Mouse (Mus musculus) liver, embryonic 12.5 days (tissue): ENCODE results near the gene Ghdc. TPM values are rescaled to one million over a fixed set of nuclear protein-coding genes. Genes with fewer than 3 reads are reported as not detected.

Experiments
- ATAC-seq: fragments of 200-750 bp; cut with Nextera tagmentation; 2 replicates; pipeline ENCODE4 v1.8.0; 2017; ENCODE audit warnings: moderate number of reproducible peaks, mild to moderate bottlenecking, moderate library complexity
- H3K27ac ChIP-seq: fragments of 300-500 bp; sonication (generic); 2 replicates; pipeline ENCODE4 v1.5.1; 2016; ENCODE audit warnings: mild to moderate bottlenecking
- H3K27me3 ChIP-seq: fragments of 300-500 bp; sonication (generic); replicated peaks from 2 replicates; pipeline ENCODE4 v1.6.1; 2016; ENCODE audit warnings: mild to moderate bottlenecking, moderate library complexity
- H3K36me3 ChIP-seq: fragments of 300-500 bp; sonication (generic); 2 replicates; pipeline ENCODE4 v1.6.1; 2016; ENCODE audit warnings: mild to moderate bottlenecking, moderate library complexity
- H3K4me1 ChIP-seq: fragments of 300-500 bp; sonication (generic); 2 replicates; pipeline ENCODE4 v1.6.1; 2016
- H3K4me2 ChIP-seq: fragments of 300-500 bp; sonication (generic); 2 replicates; pipeline ENCODE4 v1.6.1; 2016; ENCODE audit warnings: mild to moderate bottlenecking, moderate library complexity
- H3K4me3 ChIP-seq: fragments of 300-500 bp; sonication (generic); 2 replicates; pipeline ENCODE4 v1.5.1; 2016; ENCODE audit warnings: mild to moderate bottlenecking, moderate library complexity
- H3K9ac ChIP-seq: fragments of 300-500 bp; sonication (generic); 2 replicates; pipeline ENCODE4 v1.6.1; 2016; ENCODE audit warnings: mild to moderate bottlenecking, moderate library complexity
- H3K9me3 ChIP-seq: fragments of 300-500 bp; sonication (generic); replicated peaks from 2 replicates; pipeline ENCODE4 v1.6.1; 2016; ENCODE audit warnings: mild to moderate bottlenecking, moderate library complexity
- WGBS: fragments of 180-500 bp; shearing (Covaris S2); methylation state at CpG from one replicate; pipeline ENCODE4 v1.1.7; 2016; ENCODE audit not compliant: insufficient replicate concordance; 5-methylcytosine and 5-hydroxymethylcytosine counted together
- polyA plus RNA-seq: library from polyadenylated mRNA; unstranded; fragments of >200 nt; fragmentation: Nextera tagmentation; extraction: Ambion mirVana; gene quantifications from 2 replicates; pipeline ENCODE4 v1.2.1, GENCODE M21; 2016

The Ghdc gene
- polyA plus RNA-seq, 1 experiment from 2014 or later: 2.4 TPM

DNA sequence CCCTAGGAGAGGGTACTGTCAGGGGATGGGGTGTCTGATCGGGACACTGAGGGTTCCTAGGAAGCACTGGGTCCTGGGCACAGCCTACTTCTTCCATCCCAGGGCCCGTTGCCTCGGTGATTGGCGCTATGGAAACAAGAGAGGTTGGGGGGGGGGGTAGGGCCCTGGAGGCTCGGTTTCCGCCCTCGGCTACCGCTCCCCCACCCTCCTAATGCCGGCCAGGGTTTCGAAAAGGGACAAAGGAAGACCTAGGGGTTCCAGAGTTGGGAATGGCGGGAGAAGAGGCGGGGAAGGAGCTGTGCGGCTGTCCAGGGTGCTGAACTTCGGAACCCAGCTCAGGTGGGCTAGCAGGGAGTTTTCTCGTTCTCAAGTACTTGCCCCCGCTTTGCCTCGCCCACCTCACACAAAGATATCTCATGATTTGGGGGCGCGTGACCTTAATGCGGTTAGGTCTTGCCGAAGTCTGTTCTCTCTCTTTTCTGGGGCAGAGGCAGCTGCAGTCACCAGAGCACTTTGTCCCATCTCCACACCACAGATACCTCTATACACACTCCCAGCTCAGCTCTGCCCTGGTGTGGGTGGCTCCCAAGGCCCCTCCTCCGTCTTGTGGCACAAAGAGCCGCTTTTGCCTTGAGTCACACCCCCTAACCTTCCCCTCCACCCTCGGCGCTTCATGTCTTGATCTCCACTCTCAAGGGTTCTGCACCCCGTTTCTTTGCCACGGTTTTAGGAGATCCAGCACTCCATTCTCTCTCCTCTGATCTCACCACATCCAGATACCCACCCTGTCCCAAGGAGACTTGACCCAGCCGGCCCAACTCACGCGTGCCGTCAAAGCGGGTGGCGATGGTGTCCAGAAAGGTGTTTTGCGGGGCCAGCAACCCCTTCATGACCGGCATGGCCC, 11.8 kb downstream of the Ghdc start:
- ATAC-seq: no peak
- Histone ChIP-seq H3K4me1 (peaks cover 29% of the 10 kb centered on the region), H3K27ac (no peak overlapping the region), H3K9ac (no peak overlapping the region), H3K4me2 (peak overlapping the region; percentile 78), H3K27me3 (peaks cover 91% of the 10 kb centered on the region), H3K4me3 (peak overlapping the region; percentile 47), H3K36me3 (no peaks in the 10 kb centered on the region), H3K9me3 (no peaks in the 10 kb centered on the region)
- WGBS: 5% methylated on average over 35 of the region's 35 CpGs

DNA sequence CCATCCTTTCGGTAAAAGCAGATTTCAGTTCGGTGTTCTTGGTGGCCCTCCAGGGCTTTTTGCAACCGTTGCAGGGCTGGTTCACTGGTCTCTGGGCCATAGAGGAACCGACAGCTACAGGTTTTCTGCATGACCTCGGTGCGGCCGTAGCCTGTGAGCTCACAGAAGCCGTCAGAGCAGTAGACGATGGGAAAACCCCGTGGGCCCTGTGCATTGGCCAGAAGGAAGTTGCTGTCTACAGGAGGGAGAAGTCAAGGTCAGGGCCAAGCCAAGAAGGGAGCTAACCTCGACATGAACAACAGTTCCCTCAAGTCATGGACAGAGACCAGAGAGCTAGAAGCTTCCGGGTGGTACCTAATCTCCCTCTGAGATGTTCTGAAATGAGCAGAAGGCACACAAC, 13.2 kb downstream of the Ghdc start:
- no peak overlapping the region for H3K4me3 ChIP-seq
- no peak overlapping the region for H3K4me2 ChIP-seq
- H3K9ac ChIP-seq: no peak overlapping the region
- ATAC-seq: no peak
- peaks cover 29% of the 10 kb centered on the region for H3K4me1 ChIP-seq
- no peak overlapping the region for H3K27ac ChIP-seq
- WGBS: 59% methylated on average over 12 of the region's 12 CpGs
- H3K36me3 ChIP-seq: no peaks in the 10 kb centered on the region
- no peaks in the 10 kb centered on the region for H3K9me3 ChIP-seq
- peaks cover 95% of the 10 kb centered on the region for H3K27me3 ChIP-seq

DNA sequence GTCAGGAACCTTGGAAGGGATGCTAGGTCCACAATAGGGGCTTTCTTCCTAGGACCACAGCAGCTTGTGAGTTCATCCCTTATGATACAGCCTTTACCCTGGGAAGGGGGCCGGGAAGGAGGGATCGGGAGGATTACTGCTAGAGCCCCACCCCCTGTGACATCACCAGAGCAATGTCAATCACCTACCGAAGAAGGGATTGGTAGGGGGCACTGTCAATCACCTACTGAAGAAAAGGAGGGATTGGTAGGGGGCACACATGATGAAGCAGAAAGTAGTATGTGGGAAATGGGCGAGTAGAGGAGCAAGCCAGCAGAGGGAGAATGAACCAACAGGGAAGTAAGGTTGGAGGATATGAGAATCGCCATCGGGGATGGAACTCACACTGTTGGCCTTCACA, 14.3 kb downstream of the Ghdc start:
- H3K27me3 ChIP-seq: peaks cover 97% of the 10 kb centered on the region

DNA sequence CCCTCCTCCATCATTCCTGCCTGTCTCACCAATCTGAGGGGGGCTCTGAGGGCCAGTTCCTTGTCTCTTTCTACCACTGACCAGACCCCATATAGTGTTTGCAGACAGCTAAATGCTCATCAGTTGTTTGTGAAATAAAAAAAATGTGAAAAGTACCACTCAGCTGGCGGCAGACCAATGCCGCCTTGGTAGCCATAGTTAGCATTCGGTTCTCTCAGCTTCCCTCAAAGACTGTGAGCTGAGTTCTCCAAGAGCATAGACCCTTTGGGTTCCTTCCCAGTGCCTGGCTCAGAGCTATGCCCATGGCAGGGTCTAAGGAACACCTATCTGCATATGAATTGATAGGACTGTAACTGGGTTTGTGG, 16.1 kb downstream of the Ghdc start:
- peaks cover 98% of the 10 kb centered on the region for H3K27me3 ChIP-seq

More for the DNA sequence above, 14.3 kb downstream of the Ghdc start:
- H3K9me3 ChIP-seq: no peaks in the 10 kb centered on the region
- no peaks in the 10 kb centered on the region for H3K36me3 ChIP-seq
- no peak overlapping the region for H3K4me2 ChIP-seq
- H3K9ac ChIP-seq: no peak overlapping the region
- 46% methylated on average over 6 of the region's 6 CpGs for WGBS
- H3K4me3 ChIP-seq: no peak overlapping the region
- peaks cover 22% of the 10 kb centered on the region for H3K4me1 ChIP-seq
- no peak for ATAC-seq
- no peak overlapping the region for H3K27ac ChIP-seq

DNA sequence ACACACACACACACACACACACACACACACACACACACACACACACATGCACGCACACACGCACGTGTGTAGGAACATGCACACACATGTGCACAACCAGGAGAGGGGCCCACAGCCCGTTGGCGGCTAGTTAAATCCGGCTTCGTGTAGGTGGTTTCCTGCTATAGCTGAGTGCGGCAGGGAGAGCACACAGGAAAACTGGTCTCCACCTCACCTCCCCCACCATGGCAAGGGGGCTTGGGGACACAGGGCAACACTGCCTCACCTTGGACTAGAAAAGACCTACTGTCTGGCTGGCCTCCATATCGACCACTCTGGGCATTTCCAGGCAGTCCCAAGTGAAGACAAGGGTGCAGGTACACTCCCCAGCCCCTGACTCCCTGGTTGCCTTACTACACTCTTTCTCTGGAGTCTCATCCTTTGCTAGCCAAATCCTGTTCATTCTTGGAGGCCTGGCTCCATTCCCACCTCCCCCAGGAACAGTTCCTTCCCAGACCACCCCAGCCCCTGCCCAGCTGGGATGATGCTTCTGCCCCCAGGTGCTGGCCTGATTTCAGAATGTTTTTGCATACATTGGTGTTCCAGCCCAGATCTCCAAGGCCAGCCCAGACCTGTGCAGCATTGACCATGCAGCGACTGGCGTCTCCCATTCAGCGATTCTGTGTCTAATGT, 16.6 kb downstream of the Ghdc start:
- no peaks in the 10 kb centered on the region for H3K36me3 ChIP-seq
- 72% methylated on average over 12 of the region's 12 CpGs for WGBS
- no peak overlapping the region for H3K4me3 ChIP-seq
- H3K9ac ChIP-seq: no peak overlapping the region
- no peaks in the 10 kb centered on the region for H3K9me3 ChIP-seq
- H3K27me3 ChIP-seq: peaks cover 98% of the 10 kb centered on the region
- H3K27ac ChIP-seq: no peak overlapping the region
- H3K4me1 ChIP-seq: peaks cover 11% of the 10 kb centered on the region
- ATAC-seq: no peak
- no peak overlapping the region for H3K4me2 ChIP-seq

More for the DNA sequence above, 16.1 kb downstream of the Ghdc start:
- no peak overlapping the region for H3K4me3 ChIP-seq
- no peak overlapping the region for H3K27ac ChIP-seq
- H3K9me3 ChIP-seq: no peaks in the 10 kb centered on the region
- WGBS: 64% methylated on average over 3 of the region's 3 CpGs
- ATAC-seq: no peak
- H3K36me3 ChIP-seq: no peaks in the 10 kb centered on the region
- peaks cover 13% of the 10 kb centered on the region for H3K4me1 ChIP-seq
- H3K9ac ChIP-seq: no peak overlapping the region
- H3K4me2 ChIP-seq: no peak overlapping the region

DNA sequence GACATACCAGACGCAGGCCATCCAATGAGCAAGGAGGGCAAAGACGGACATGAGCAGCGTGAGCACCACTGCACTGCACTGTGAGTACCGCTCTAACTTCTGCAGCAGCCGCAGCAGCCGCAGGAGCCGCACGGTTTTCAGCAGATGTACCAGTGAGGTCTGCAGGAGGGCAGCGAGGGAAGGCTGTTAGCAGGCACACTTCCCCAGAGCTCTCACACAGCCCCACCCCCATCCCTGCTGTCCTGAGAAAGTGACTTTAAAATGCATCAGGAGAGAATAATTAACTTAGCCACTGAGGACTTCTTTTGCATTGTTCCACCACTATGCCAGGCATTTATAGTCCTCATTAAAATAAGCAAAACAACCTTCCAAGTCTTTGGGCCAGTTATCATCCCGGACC, 18.5 kb downstream of the Ghdc start:
- Histone ChIP-seq H3K4me3 (no peak overlapping the region), H3K4me1 (peaks cover 12% of the 10 kb centered on the region; the same call in 1 of the 2 replicates), H3K27me3 (peaks cover 98% of the 10 kb centered on the region), H3K27ac (no peak overlapping the region), H3K4me2 (no peak overlapping the region), H3K9ac (no peak overlapping the region), H3K36me3 (no peaks in the 10 kb centered on the region), H3K9me3 (no peaks in the 10 kb centered on the region)
- WGBS: 38% methylated on average over 10 of the region's 10 CpGs
- ATAC-seq: no peak

DNA sequence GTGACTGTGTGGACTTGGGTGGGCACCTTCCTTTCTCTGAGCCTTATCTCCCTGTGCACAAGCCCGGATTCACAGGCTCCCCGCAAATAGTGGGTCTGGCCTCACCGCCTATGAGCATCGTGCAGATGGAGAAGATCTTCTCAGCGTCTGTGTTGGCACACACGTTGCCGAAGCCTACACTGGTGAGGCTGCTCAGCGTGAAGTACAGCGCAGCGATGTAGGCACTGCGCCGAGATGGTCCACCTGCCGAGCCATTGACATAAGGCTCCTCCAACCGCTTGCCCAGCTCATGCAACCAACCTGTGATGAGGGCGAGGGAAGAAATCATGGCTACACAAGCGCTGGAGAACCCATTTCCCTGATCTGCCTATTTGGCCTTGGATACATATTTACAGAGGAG, 20.6 kb downstream of the Ghdc start:
- no peak overlapping the region for H3K9ac ChIP-seq
- no peak for ATAC-seq
- H3K4me1 ChIP-seq: peaks cover 20% of the 10 kb centered on the region; the same call in 1 of the 2 replicates
- H3K27ac ChIP-seq: no peak overlapping the region
- no peak overlapping the region for H3K4me2 ChIP-seq
- no peaks in the 10 kb centered on the region for H3K36me3 ChIP-seq
- H3K27me3 ChIP-seq: peaks cover 94% of the 10 kb centered on the region
- 68% methylated on average over 16 of the region's 16 CpGs for WGBS
- H3K9me3 ChIP-seq: no peaks in the 10 kb centered on the region
- no peak overlapping the region for H3K4me3 ChIP-seq

DNA sequence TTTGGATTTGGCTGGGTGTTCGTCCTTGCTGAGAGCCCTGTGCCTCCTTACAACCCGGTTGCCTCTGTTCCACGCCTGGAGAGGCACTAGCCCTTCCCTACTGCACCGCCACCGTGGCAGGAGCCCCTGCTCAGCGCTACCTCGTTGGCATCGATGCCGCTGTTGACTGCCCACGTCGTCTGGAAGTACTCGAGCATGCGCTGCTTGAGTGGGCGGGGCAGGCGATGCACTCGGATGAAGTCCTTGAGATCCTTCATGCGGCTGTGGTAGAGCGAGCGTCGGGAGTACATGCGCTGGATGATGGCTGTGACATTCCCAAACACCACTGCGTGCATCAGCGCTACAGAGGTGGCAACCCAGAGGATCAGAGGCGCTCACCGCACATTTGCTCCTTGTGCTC, 21.3 kb downstream of the Ghdc start:
- WGBS: 28% methylated on average over 25 of the region's 25 CpGs
- Histone ChIP-seq H3K27ac (no peak overlapping the region), H3K4me3 (no peak overlapping the region), H3K9ac (no peak overlapping the region), H3K4me2 (no peak overlapping the region), H3K9me3 (no peaks in the 10 kb centered on the region), H3K36me3 (no peaks in the 10 kb centered on the region), H3K4me1 (peaks cover 20% of the 10 kb centered on the region; the same call in 1 of the 2 replicates), H3K27me3 (peaks cover 92% of the 10 kb centered on the region)
- no peak for ATAC-seq

DNA sequence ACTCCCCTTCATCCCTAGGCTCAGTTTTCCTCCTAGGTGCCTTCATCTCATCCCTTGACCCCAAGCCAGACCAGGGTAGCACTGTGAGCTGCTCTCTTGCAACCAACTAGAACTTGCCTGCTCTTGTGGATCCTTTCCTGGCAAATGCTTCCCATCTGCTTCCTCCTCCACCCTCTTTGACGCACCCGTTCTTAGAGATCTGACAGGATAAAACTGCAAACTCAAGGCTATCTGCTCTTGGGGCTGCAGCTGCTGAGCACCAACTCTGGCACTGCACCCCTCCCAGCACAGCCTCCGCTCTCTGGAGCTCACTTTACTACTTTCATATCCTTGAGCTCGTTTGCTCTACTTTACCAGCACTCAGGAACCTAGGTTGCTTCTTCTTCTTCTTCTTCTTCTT, 22.1 kb downstream of the Ghdc start:
- H3K9me3 ChIP-seq: no peaks in the 10 kb centered on the region
- no peak overlapping the region for H3K4me2 ChIP-seq
- H3K4me1 ChIP-seq: peaks cover 20% of the 10 kb centered on the region; the same call in 1 of the 2 replicates
- 38% methylated on average over 4 of the region's 4 CpGs for WGBS
- no peak overlapping the region for H3K9ac ChIP-seq
- no peak overlapping the region for H3K4me3 ChIP-seq
- peaks cover 88% of the 10 kb centered on the region for H3K27me3 ChIP-seq
- H3K27ac ChIP-seq: no peak overlapping the region
- no peak for ATAC-seq
- H3K36me3 ChIP-seq: no peaks in the 10 kb centered on the region

DNA sequence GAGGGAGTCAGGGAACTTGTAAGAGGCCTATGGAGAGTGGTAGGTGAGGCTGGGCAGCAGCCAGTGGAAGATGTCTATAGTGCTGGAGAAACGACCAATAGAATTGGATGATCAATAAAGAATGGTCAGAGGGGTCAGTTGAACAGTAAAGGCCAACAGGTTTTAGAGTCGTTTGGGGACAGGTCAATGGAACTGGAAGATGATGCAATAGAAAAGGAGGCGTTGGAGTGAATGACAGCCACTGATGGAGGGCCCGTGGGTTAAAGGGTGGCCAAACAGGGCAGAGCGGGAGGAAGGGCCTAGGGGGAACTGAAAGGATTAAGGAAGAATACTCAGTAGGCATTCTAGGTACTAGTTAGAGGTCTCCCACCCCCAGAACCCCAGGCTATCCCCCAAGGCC, 23.6 kb downstream of the Ghdc start:
- H3K27me3 ChIP-seq: peaks cover 74% of the 10 kb centered on the region
- peak; percentile 30; the same call in 1 of the 2 replicates for ATAC-seq

DNA sequence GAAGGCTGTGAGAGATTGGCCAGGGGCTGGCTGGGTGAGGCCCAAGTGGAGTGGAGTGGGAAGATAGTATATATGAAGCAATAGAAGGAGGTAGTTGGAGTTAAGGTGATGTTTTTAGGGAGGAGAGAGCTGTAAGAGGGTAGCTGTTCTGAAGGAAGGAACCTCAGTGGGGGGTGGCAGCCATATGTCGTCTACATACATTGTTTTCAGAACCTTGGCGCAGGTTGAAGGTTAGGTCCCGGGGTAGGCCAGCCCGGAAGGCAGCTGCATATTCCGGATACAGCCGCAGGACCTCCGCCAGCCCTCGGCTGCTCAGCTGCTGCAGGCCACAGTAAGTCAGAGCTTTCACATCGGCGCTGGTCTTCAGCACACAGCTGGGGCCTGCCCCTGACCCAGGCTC, 24.2 kb downstream of the Ghdc start:
- Histone ChIP-seq H3K27me3 (peaks cover 68% of the 10 kb centered on the region), H3K9me3 (no peaks in the 10 kb centered on the region), H3K36me3 (no peaks in the 10 kb centered on the region), H3K27ac (no peak overlapping the region), H3K4me3 (no peak overlapping the region), H3K9ac (no peak overlapping the region), H3K4me1 (peaks cover 20% of the 10 kb centered on the region; the same call in 1 of the 2 replicates), H3K4me2 (no peak overlapping the region)
- no peak for ATAC-seq
- WGBS: 73% methylated on average over 10 of the region's 10 CpGs

More for the DNA sequence above, 23.6 kb downstream of the Ghdc start:
- H3K9ac ChIP-seq: no peak overlapping the region
- no peaks in the 10 kb centered on the region for H3K9me3 ChIP-seq
- no peaks in the 10 kb centered on the region for H3K36me3 ChIP-seq
- H3K4me1 ChIP-seq: peaks cover 20% of the 10 kb centered on the region; the same call in 1 of the 2 replicates
- WGBS: 46% methylated on average over 5 of the region's 5 CpGs
- no peak overlapping the region for H3K27ac ChIP-seq
- no peak overlapping the region for H3K4me2 ChIP-seq
- H3K4me3 ChIP-seq: no peak overlapping the region

DNA sequence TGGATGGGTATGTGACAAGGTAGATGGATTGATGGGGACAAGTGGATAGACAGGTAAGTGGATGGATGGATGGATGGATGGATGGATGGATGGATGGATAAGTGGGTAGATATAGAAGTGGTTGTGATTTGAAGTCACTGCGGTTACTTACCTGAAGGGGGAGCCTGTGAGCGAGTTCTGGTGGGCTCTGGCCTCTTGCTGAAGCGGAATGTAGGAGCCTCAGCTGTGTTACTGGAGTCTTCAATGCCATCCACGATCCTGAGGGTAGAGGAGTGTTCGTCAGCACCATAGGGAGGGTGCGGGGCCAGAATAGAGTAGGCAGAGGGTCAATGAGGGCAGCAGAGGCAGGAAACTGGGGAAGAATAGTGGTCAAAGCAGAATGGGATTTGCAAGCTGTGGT, 25.7 kb downstream of the Ghdc start:
- Histone ChIP-seq H3K4me1 (peaks cover 20% of the 10 kb centered on the region; the same call in 1 of the 2 replicates), H3K27me3 (peaks cover 55% of the 10 kb centered on the region)
- no peak for ATAC-seq

More for the DNA sequence above, 25.7 kb downstream of the Ghdc start:
- no peak overlapping the region for H3K9ac ChIP-seq
- no peak overlapping the region for H3K4me2 ChIP-seq
- H3K27ac ChIP-seq: no peak overlapping the region
- no peaks in the 10 kb centered on the region for H3K9me3 ChIP-seq
- H3K36me3 ChIP-seq: no peaks in the 10 kb centered on the region
- WGBS: 14% methylated on average over 6 of the region's 6 CpGs
- H3K4me3 ChIP-seq: no peak overlapping the region
